Mouse (Mus musculus) neural tube, embryonic 10.5 days (tissue): Measurements from ENCODE around the gene Tnk2.
A peak's percentile ranks its signal among the peaks of the same experiment; 100 is the strongest.

Source experiments
- DNase-seq: peaks from one replicate; pipeline ENCODE4 v3.0.0-alpha.2; 2017; ENCODE audit warnings: low spot score; ENCODE audit errors: extremely low spot score

The Tnk2 gene

GRCm38 (mm10) chr16:32659385-32659784, 15.7 kb downstream of the Tnk2 start:
- peak; percentile 61 for DNase-seq

- no peak for DNase-seq
Measured at GRCm38 (mm10) chr16:32660095-32660494, 16.4 kb downstream of the Tnk2 start.

GRCm38 (mm10) chr16:32660557-32661321, 17.1 kb downstream of the Tnk2 start:
- no peak for DNase-seq

- no peak for DNase-seq
Measured at GRCm38 (mm10) chr16:32661493-32661921, 17.8 kb downstream of the Tnk2 start.

GRCm38 (mm10) chr16:32662372-32662771, 18.7 kb downstream of the Tnk2 start:
- DNase-seq, result no peak

GRCm38 (mm10) chr16:32663231-32663858, 19.7 kb downstream of the Tnk2 start:
- DNase-seq, result no peak

GRCm38 (mm10) chr16:32664211-32664610, 20.5 kb downstream of the Tnk2 start:
- no peak for DNase-seq

GRCm38 (mm10) chr16:32665851-32666665, 22.4 kb downstream of the Tnk2 start:
- DNase-seq, result no peak

GRCm38 (mm10) chr16:32666671-32667551, 23.2 kb downstream of the Tnk2 start:
- no peak for DNase-seq

- DNase-seq, result no peak
Measured at GRCm38 (mm10) chr16:32667552-32667872, 23.8 kb downstream of the Tnk2 start.

GRCm38 (mm10) chr16:32668030-32668429, 24.4 kb downstream of the Tnk2 start:
- DNase-seq, result no peak

GRCm38 (mm10) chr16:32668472-32668871, 24.8 kb downstream of the Tnk2 start:
- no peak for DNase-seq

- DNase-seq, result no peak
Measured at GRCm38 (mm10) chr16:32669243-32669642, 25.6 kb downstream of the Tnk2 start.

- DNase-seq, result no peak
Measured at GRCm38 (mm10) chr16:32670354-32671124, 26.9 kb downstream of the Tnk2 start.

- no peak for DNase-seq
Measured at GRCm38 (mm10) chr16:32671206-32671887, 27.7 kb downstream of the Tnk2 start.

GRCm38 (mm10) chr16:32672250-32672649, 28.6 kb downstream of the Tnk2 start:
- DNase-seq, result no peak

- DNase-seq, result no peak
Measured at GRCm38 (mm10) chr16:32672861-32673560, 29.3 kb downstream of the Tnk2 start.

GRCm38 (mm10) chr16:32674121-32674740, 30.6 kb downstream of the Tnk2 start:
- DNase-seq, result no peak
